Mouse (Mus musculus): Measurements from ENCODE around the gene Dbt. TPM values are rescaled to one million over a fixed set of nuclear protein-coding genes. Genes with fewer than 3 reads are reported as not detected.
"Not testable (repeated sequence)": the region's sequence is repeated elsewhere in the genome, so short reads cannot be mapped to it uniquely, and the experiment has no call there.

Gene Dbt
- polyA plus RNA-seq, 1 experiment from 2014 or later: 11.1 TPM

- H3K27me3 ChIP-seq (replicated peaks): no peaks in the 10 kb centered on the region
- H3K4me2 ChIP-seq: no peak overlapping the region
- no peak overlapping the region for H3K9ac ChIP-seq
- 77% methylated on average over 5 of the region's 5 CpGs for WGBS (ENCODE audit: insufficient replicate concordance)
- H3K4me1 ChIP-seq: no peaks in the 10 kb centered on the region
- H3K27ac ChIP-seq: no peak overlapping the region
- H3K36me3 ChIP-seq: peaks cover 36% of the 10 kb centered on the region
- H3K4me3 ChIP-seq: no peak overlapping the region
- no peak for ATAC-seq
- H3K9me3 ChIP-seq (replicated peaks): no peaks in the 10 kb centered on the region
Measured at GRCm38 (mm10) chr3:116547430-116547829, 34.6 kb downstream of the Dbt start.

- Histone ChIP-seq H3K4me3 (no peak overlapping the region), H3K36me3 (peaks cover 16% of the 10 kb centered on the region), H3K9me3 (replicated peaks) (no peaks in the 10 kb centered on the region), H3K27me3 (replicated peaks) (no peaks in the 10 kb centered on the region), H3K4me1 (no peaks in the 10 kb centered on the region), H3K27ac (no peak overlapping the region), H3K9ac (no peak overlapping the region), H3K4me2 (no peak overlapping the region)
- no peak for ATAC-seq
- WGBS (ENCODE audit: insufficient replicate concordance): 82% methylated on average over 5 of the region's 5 CpGs
Measured at GRCm38 (mm10) chr3:116551362-116551761, 38.5 kb downstream of the Dbt start.

- H3K36me3 ChIP-seq; H3K4me2 ChIP-seq; H3K4me3 ChIP-seq; H3K9ac ChIP-seq; H3K27ac ChIP-seq; ATAC-seq; H3K9me3 ChIP-seq (replicated peaks); H3K27me3 ChIP-seq (replicated peaks): not testable (repeated sequence)
- WGBS (ENCODE audit: insufficient replicate concordance): 93% methylated on average over 14 of the region's 14 CpGs
- H3K4me1 ChIP-seq: peaks cover 36% of the 10 kb centered on the region
Measured at GRCm38 (mm10) chr3:116561315-116561714, 48.4 kb downstream of the Dbt start.

GRCm38 (mm10) chr3:116562408-116563094 is 49.7 kb downstream of the Dbt start, which contains the start of gene Lrrc39:
Gene Lrrc39 (plus strand): TSS chr3:116562973.
- H3K9ac ChIP-seq: peak within 1 kb of the TSS; percentile 71
- 23% methylated on average over 7 of the region's 7 CpGs for WGBS (ENCODE audit: insufficient replicate concordance)

GRCm38 (mm10) chr3:116563095-116563492 is 50.2 kb downstream of the Dbt start:
- Histone ChIP-seq H3K36me3 (peaks cover 16% of the 10 kb centered on the region), H3K27me3 (replicated peaks) (no peaks in the 10 kb centered on the region), H3K9ac (peak overlapping the region; percentile 71), H3K4me3 (peak overlapping the region; percentile 64), H3K27ac (peak overlapping the region; percentile 93), H3K4me1 (peaks cover 36% of the 10 kb centered on the region), H3K9me3 (replicated peaks) (peaks cover 10% of the 10 kb centered on the region), H3K4me2 (peak overlapping the region; percentile 79)
- ATAC-seq: peak; percentile 66
- WGBS (ENCODE audit: insufficient replicate concordance): 14% methylated on average over 7 of the region's 7 CpGs

More at GRCm38 (mm10) chr3:116562408-116563094, 49.7 kb downstream of the Dbt start, which contains the start of gene Lrrc39:
- peaks cover 10% of the 10 kb centered on the region for H3K9me3 ChIP-seq (replicated peaks)
- peak within 1 kb of the TSS; percentile 64 for H3K4me3 ChIP-seq
- peak within 1 kb of the TSS; percentile 93 for H3K27ac ChIP-seq
- peak within 1 kb of the TSS; percentile 79 for H3K4me2 ChIP-seq
- peaks cover 36% of the 10 kb centered on the region for H3K4me1 ChIP-seq
- H3K27me3 ChIP-seq (replicated peaks): no peaks in the 10 kb centered on the region
- peaks cover 16% of the 10 kb centered on the region for H3K36me3 ChIP-seq
- ATAC-seq: peak; percentile 98

- no peaks in the 10 kb centered on the region for H3K27me3 ChIP-seq (replicated peaks)
- no peak overlapping the region for H3K27ac ChIP-seq
- H3K4me3 ChIP-seq: no peak overlapping the region
- H3K4me2 ChIP-seq: no peak overlapping the region
- WGBS (ENCODE audit: insufficient replicate concordance): 29% methylated on average over 2 of the region's 2 CpGs
- ATAC-seq: no peak
- H3K9me3 ChIP-seq (replicated peaks): peaks cover 10% of the 10 kb centered on the region
- no peak overlapping the region for H3K9ac ChIP-seq
- peaks cover 18% of the 10 kb centered on the region for H3K36me3 ChIP-seq
- 0 out of 2 replicates have a peak, but pooled peaks cover 3% of the 10 kb centered on the region for H3K4me1 ChIP-seq
Measured at GRCm38 (mm10) chr3:116570628-116571027, 57.8 kb downstream of the Dbt start.

- H3K9me3 ChIP-seq (replicated peaks): no peaks in the 10 kb centered on the region
- 48% methylated on average over 3 of the region's 3 CpGs for WGBS (ENCODE audit: insufficient replicate concordance)
Measured at GRCm38 (mm10) chr3:116577286-116577685, 64.4 kb downstream of the Dbt start.

GRCm38 (mm10) chr3:116582201-116582600 is 69.3 kb downstream of the Dbt start:
- no peaks in the 10 kb centered on the region for H3K4me1 ChIP-seq
- no peak for ATAC-seq
- WGBS (ENCODE audit: insufficient replicate concordance): 91% methylated on average over 9 of the region's 9 CpGs
- H3K4me3 ChIP-seq: no peak overlapping the region
- H3K36me3 ChIP-seq: peaks cover 78% of the 10 kb centered on the region
- H3K27me3 ChIP-seq (replicated peaks): no peaks in the 10 kb centered on the region
- no peak overlapping the region for H3K9ac ChIP-seq
- H3K9me3 ChIP-seq (replicated peaks): no peaks in the 10 kb centered on the region
- no peak overlapping the region for H3K4me2 ChIP-seq
- no peak overlapping the region for H3K27ac ChIP-seq

More at GRCm38 (mm10) chr3:116577286-116577685, 64.4 kb downstream of the Dbt start:
- Histone ChIP-seq H3K4me3 (no peak overlapping the region), H3K36me3 (peaks cover 36% of the 10 kb centered on the region), H3K27ac (no peak overlapping the region), H3K4me1 (no peaks in the 10 kb centered on the region), H3K9ac (no peak overlapping the region), H3K27me3 (replicated peaks) (no peaks in the 10 kb centered on the region), H3K4me2 (no peak overlapping the region)
- no peak for ATAC-seq

GRCm38 (mm10) chr3:116594076-116594727 is 81.3 kb downstream of the Dbt start:
- Histone ChIP-seq H3K9me3 (replicated peaks) (no peaks in the 10 kb centered on the region), H3K4me2 (peak overlapping the region; percentile 75), H3K4me1 (peaks cover 40% of the 10 kb centered on the region), H3K27ac (peak overlapping the region; percentile 85), H3K36me3 (peaks cover 33% of the 10 kb centered on the region), H3K9ac (peak overlapping the region; percentile 86), H3K4me3 (peak overlapping the region; percentile 88), H3K27me3 (replicated peaks) (no peaks in the 10 kb centered on the region)
- ATAC-seq: peak; percentile 67
- WGBS (ENCODE audit: insufficient replicate concordance): 1% methylated on average over 22 of the region's 22 CpGs

GRCm38 (mm10) chr3:116594728-116595602 is 82.1 kb downstream of the Dbt start, which contains the start of gene Sass6:
Gene Sass6 (plus strand): TSS chr3:116594982.
- Histone ChIP-seq H3K27me3 (replicated peaks) (no peaks in the 10 kb centered on the region), H3K9ac (peak within 1 kb of the TSS; percentile 86), H3K4me1 (peaks cover 45% of the 10 kb centered on the region), H3K4me3 (peak within 1 kb of the TSS; percentile 88), H3K9me3 (replicated peaks) (no peaks in the 10 kb centered on the region), H3K4me2 (peak within 1 kb of the TSS; percentile 75), H3K36me3 (peaks cover 28% of the 10 kb centered on the region), H3K27ac (peak within 1 kb of the TSS; percentile 85)
- under 1% methylated on average over 65 of the region's 65 CpGs for WGBS (ENCODE audit: insufficient replicate concordance)
- peak; percentile 93 for ATAC-seq

- Histone ChIP-seq H3K4me2 (peak overlapping the region; percentile 75), H3K4me3 (peak overlapping the region; percentile 88), H3K9ac (peak overlapping the region; percentile 86), H3K36me3 (peaks cover 22% of the 10 kb centered on the region), H3K4me1 (peaks cover 45% of the 10 kb centered on the region), H3K27me3 (replicated peaks) (no peaks in the 10 kb centered on the region), H3K27ac (peak overlapping the region; percentile 85), H3K9me3 (replicated peaks) (no peaks in the 10 kb centered on the region)
- 6% methylated on average over 10 of the region's 10 CpGs for WGBS (ENCODE audit: insufficient replicate concordance)
- ATAC-seq: no peak
Measured at GRCm38 (mm10) chr3:116595603-116595991, 82.7 kb downstream of the Dbt start.

All from liver, embryonic 12.5 days (tissue).